Mouse (Mus musculus) hindbrain, embryonic 16.5 days (tissue): ENCODE results near the gene Rras. TPM values are rescaled to one million over a fixed set of nuclear protein-coding genes. Genes with fewer than 3 reads are reported as not detected.

ENCODE experiments used
- ATAC-seq: fragments of 200-750 bp; cut with Nextera tagmentation; 2 replicates; pipeline ENCODE4 v1.8.0; 2017; ENCODE audit warnings: moderate TSS enrichment, moderate library complexity
- H3K27ac ChIP-seq: fragments of 300-500 bp; sonication (generic); 2 replicates; pipeline ENCODE4 v1.5.1; 2014; ENCODE audit warnings: low read depth, mild to moderate bottlenecking, control low read depth, low read length, moderate library complexity
- H3K27me3 ChIP-seq: fragments of 300-500 bp; sonication (generic); replicated peaks from 2 replicates; pipeline ENCODE4 v1.6.1; 2014; ENCODE audit warnings: low read length; ENCODE audit not compliant: control insufficient read depth, insufficient read depth
- H3K36me3 ChIP-seq: fragments of 300-500 bp; sonication (generic); 2 replicates; pipeline ENCODE4 v1.6.1; 2014; ENCODE audit warnings: mild to moderate bottlenecking, low read length, moderate library complexity, mixed read lengths; ENCODE audit not compliant: control insufficient read depth, insufficient read depth
- H3K4me1 ChIP-seq: fragments of 300-500 bp; sonication (generic); 2 replicates; pipeline ENCODE4 v1.6.1; 2014; ENCODE audit warnings: low read depth, low read length; ENCODE audit not compliant: control insufficient read depth, insufficient read depth
- H3K4me2 ChIP-seq: fragments of 300-500 bp; sonication (generic); 2 replicates; pipeline ENCODE4 v1.6.1; 2014; ENCODE audit warnings: mild to moderate bottlenecking, low read length, control low read depth, moderate library complexity
- H3K4me3 ChIP-seq: fragments of 300-500 bp; sonication (generic); 2 replicates; pipeline ENCODE4 v1.5.1; 2014; ENCODE audit warnings: mild to moderate bottlenecking, low read length, control low read depth, moderate library complexity
- H3K9ac ChIP-seq: fragments of 300-500 bp; sonication (generic); 2 replicates; pipeline ENCODE4 v1.6.1; 2014; ENCODE audit warnings: low read depth, mild to moderate bottlenecking, control low read depth, low read length, moderate library complexity
- H3K9me3 ChIP-seq: fragments of 300-500 bp; sonication (generic); 2 replicates; pipeline ENCODE4 v1.6.1; 2014; ENCODE audit warnings: mild to moderate bottlenecking, low read length, moderate library complexity; ENCODE audit not compliant: control insufficient read depth
- WGBS: fragments of 180-500 bp; shearing (Covaris S2); extraction: QIAGEN DNeasy Blood & Tissue Kit; methylation state at CpG from one replicate; pipeline ENCODE4 v1.1.7; 2014; 5-methylcytosine and 5-hydroxymethylcytosine counted together
- polyA plus RNA-seq: library from polyadenylated mRNA; unstranded; fragments of >200 nt; fragmentation: Nextera tagmentation; extraction: Ambion mirVana; gene quantifications from 2 replicates; pipeline ENCODE4 v1.2.1, GENCODE M21; 2015

The Rras gene
- polyA plus RNA-seq, 1 experiment from 2014 or later, result 13.1 TPM

GRCm38 (mm10) chr7:44983085-44983484 is 34.7 kb upstream of the Rras start:
- no peaks in the 10 kb centered on the region for H3K9me3 ChIP-seq
- no peak overlapping the region for H3K4me3 ChIP-seq
- H3K4me1 ChIP-seq, result peaks cover 22% of the 10 kb centered on the region
- peaks cover 32% of the 10 kb centered on the region for H3K36me3 ChIP-seq
- H3K27ac ChIP-seq, result no peak overlapping the region
- no peak for ATAC-seq
- H3K27me3 ChIP-seq, result no peaks in the 10 kb centered on the region
- H3K4me2 ChIP-seq, result no peak overlapping the region
- 37% methylated on average over 6 of the region's 6 CpGs for WGBS
- no peak overlapping the region for H3K9ac ChIP-seq

DNA sequence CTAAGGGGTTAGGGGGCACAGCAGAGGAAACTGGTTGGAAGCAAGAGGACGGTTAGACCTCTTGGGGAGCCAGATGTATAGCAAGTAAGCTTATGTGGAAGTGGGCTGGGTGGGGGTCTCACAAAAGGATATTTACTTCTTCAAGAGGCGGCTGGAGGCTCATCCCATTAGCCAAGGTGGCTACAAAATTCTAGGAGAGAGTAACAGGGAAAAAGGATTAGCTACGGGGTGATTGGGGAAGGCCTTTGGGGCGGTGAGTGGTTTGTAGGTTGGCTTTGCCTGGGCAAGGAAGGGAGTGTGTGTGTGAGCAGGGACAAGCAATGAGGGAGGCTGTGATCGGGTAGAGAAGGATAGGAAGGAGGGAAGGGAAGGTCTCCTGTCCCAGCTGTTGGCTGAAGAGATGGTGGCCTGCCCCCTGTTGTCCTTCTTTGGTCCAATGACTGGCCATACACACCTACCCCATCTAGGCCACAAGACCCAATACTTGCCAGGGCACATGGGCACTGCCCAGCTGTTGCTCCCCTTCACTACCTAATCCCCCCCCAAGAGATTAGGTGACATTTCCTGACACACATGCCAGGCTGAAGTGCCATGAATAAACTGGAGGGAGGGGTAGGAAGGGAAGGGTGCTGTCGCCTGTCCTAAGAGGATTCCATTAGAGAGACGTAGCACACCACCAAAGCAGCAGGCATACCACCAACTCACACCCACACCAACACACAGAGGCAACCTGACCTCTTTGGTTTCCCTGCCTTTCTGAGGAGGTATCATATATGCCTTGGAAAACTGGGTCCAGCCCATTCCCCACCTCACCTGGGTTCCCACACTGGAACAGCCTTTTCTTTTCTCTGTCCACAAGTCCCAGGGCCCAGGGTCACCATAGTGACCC is 33.6 kb upstream of the Rras start:
- Histone ChIP-seq H3K9ac (0 out of 2 replicates have a peak overlapping the region, but pooled peaks have one; percentile 44), H3K27me3 (no peaks in the 10 kb centered on the region), H3K4me2 (peak overlapping the region; percentile 77), H3K4me1 (peaks cover 28% of the 10 kb centered on the region), H3K9me3 (no peaks in the 10 kb centered on the region), H3K36me3 (peaks cover 24% of the 10 kb centered on the region), H3K4me3 (peak overlapping the region; percentile 94), H3K27ac (no peak overlapping the region; the same call in 1 of the 2 replicates)
- WGBS, result 70% methylated on average over 7 of the region's 7 CpGs
- ATAC-seq, result no peak

GRCm38 (mm10) chr7:44984833-44985164 is 33.0 kb upstream of the Rras start:
- Histone ChIP-seq H3K9me3 (no peaks in the 10 kb centered on the region), H3K36me3 (peaks cover 21% of the 10 kb centered on the region), H3K4me2 (peak overlapping the region; percentile 77), H3K4me3 (peak overlapping the region; percentile 94), H3K27me3 (no peaks in the 10 kb centered on the region), H3K9ac (no peak overlapping the region), H3K4me1 (peaks cover 28% of the 10 kb centered on the region), H3K27ac (no peak overlapping the region)
- 39% methylated on average over 3 of the region's 3 CpGs for WGBS
- ATAC-seq, result no peak

- Histone ChIP-seq H3K27me3 (no peaks in the 10 kb centered on the region), H3K4me2 (peak overlapping the region; percentile 77), H3K4me1 (peaks cover 28% of the 10 kb centered on the region), H3K4me3 (peak overlapping the region; percentile 94), H3K9me3 (no peaks in the 10 kb centered on the region), H3K27ac (peak overlapping the region; percentile 96), H3K36me3 (peaks cover 14% of the 10 kb centered on the region), H3K9ac (peak overlapping the region; percentile 97)
- WGBS, result under 1% methylated on average over 41 of the region's 45 CpGs
- ATAC-seq, result no peak; the same call in 1 of the 2 replicates
These were observed 32.1 kb upstream of the Rras start for GRCm38 (mm10) chr7:44985595-44986191.

DNA sequence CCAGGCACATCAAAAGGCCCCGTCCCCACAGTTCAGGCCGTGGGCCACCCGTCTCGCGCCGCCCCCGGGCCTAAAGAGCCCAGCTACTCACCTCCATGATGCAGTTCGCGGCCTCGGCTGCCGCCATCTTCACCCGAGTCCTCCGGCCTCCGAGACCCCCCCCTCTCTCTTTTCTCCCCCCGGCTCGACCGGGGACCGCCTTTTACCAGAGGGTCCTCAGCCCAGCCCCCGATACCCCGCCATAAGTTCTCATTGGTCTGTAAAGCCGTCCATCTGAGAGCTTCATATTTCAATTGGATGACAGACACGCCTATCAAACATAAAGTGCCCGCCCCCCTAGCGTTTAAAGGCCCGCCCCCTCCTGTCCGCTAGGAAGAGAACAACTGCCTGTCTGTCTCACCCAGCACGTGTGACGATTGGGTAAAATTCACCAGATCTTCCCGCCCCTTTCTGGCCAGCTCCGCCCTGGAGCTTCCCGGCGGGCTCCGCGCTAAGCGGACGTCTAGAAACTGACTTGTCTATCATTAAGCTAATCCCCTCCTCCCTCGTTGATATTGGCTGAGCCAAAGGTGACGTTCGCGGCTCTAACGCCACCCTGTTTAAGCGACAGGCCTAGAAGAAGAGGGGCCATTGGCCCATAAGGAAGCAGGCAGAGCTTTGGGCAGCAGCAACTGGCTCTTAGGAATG is 31.4 kb upstream of the Rras start, which contains the start of gene Prmt1:
Gene Prmt1 (minus strand): TSS at position 377 of the 687 bp plus-strand sequence.
- no peaks in the 10 kb centered on the region for H3K27me3 ChIP-seq

DNA sequence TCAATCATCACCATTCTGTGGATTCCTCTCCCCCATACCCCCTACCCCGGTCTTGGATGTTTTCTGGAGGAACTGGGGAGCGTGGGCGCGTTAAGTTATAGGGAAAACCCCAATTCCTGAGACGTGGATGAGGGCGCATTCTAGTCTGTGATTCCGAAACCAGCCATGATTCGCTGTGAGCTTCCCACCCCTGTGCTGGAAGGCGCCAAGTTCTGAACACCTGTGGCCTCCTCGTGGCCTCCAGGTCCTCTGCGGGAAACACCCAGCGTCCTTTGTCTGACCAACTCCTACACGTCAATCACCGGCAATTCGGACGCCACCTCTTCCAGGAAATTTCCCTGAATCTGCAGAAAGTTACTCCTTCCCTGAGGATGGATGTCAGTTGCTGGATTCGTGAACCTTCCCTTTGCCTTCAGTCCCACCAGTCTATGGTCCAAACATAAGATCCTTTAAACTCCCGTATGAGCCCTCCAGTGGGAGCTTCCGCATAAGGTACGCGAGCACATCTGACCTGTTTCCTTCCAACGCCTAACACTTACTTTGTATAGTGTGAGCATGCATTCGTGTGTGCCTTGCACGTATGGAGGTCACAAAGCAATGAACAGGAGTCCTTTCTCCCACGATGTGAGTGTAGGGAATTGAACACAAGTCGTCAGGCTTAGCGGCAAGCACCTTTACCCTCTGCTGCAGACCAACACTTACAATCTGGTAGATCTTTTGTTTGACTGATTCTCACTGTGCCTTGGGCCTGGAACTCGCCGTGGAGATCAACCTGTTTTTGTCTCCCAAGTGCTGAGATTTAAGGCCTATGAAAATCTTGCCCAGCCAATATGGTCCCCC is 30.7 kb upstream of the Rras start:
- Histone ChIP-seq H3K27ac (peak overlapping the region; percentile 92), H3K9me3 (no peaks in the 10 kb centered on the region), H3K27me3 (no peaks in the 10 kb centered on the region), H3K4me2 (peak overlapping the region; percentile 85), H3K4me1 (peaks cover 28% of the 10 kb centered on the region), H3K36me3 (peaks cover under 1% of the 10 kb centered on the region; the same call in 1 of the 2 replicates), H3K9ac (peak overlapping the region; percentile 80), H3K4me3 (peak overlapping the region; percentile 94)
- WGBS, result under 1% methylated on average over 29 of the region's 29 CpGs
- ATAC-seq, result peak; percentile 18

More for the DNA sequence above, 31.4 kb upstream of the Rras start, which contains the start of gene Prmt1:
- Histone ChIP-seq H3K27ac (peak within 1 kb of the TSS; percentile 96), H3K9ac (peak within 1 kb of the TSS; percentile 97), H3K36me3 (peaks cover 8% of the 10 kb centered on the region), H3K4me2 (peak within 1 kb of the TSS; percentile 85), H3K4me1 (peaks cover 28% of the 10 kb centered on the region), H3K4me3 (peak within 1 kb of the TSS; percentile 94), H3K9me3 (no peaks in the 10 kb centered on the region)
- under 1% methylated on average over 42 of the region's 42 CpGs for WGBS
- ATAC-seq, result peak; percentile 98

DNA sequence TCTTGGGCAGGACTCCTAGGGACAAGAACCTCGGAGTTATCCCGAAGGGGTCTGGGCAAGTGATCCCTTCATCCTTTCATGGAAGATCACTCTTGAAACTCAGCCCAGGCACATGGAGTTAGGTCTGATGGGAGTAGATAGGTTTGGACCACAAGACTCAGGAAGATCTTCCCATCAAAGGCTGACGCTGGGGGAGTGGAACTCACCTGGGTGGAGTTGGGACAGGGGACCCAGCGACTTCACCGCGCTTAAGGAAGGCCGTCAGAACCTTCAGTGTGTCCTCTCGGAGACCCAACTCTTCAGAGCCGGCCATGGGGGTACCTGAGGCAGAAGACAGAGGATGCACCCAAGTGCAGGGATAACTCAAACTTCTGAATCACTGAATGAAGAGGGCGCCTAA is 21.1 kb upstream of the Rras start:
- Histone ChIP-seq H3K36me3 (peaks cover 14% of the 10 kb centered on the region), H3K27ac (0 out of 2 replicates have a peak overlapping the region, but pooled peaks have one; percentile 32), H3K4me3 (peak overlapping the region; percentile 65), H3K9me3 (no peaks in the 10 kb centered on the region), H3K4me1 (peaks cover 16% of the 10 kb centered on the region), H3K4me2 (peak overlapping the region; percentile 63), H3K9ac (peak overlapping the region; percentile 24; the same call in 1 of the 2 replicates), H3K27me3 (no peaks in the 10 kb centered on the region)
- 18% methylated on average over 10 of the region's 10 CpGs for WGBS
- no peak for ATAC-seq

DNA sequence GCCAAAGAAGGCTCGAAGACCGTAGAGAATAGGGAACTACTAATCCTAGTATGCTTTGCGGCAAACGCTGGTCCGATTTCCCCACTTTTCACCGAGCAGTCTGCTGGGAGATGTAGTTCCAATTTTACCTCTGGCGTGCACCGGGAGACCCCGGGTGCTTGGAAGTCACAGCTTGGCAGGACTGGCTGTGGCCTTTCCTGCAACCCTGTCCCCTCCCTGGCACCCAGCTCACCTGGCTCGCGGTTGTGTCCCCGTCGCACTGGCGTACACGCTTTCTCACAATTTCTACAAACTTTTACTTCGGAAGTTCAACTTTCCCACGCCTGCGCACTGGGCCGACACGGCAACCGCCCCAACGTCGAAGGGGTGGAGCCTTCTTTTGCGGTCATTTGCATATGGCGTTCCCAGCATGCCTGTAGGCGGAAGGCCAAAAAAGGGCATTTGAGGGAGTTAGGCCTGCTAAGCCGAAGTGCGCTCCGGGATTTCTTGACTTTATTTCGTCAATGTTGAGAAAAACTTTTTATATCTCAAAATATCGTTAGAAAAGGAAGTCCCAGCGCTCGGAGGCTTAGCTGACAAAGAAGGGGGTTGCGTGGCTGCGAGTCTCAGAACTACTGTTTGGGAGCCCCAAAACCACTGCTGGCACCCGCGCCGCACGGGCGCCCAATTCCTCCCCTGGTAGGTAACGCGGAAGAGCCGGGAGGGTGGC is 20.4 kb upstream of the Rras start, which contains the start of gene Irf3:
Gene Irf3 (plus strand): TSS at position 418 of the 709 bp plus-strand sequence.
- Histone ChIP-seq H3K36me3 (peaks cover 20% of the 10 kb centered on the region), H3K9me3 (no peaks in the 10 kb centered on the region), H3K27ac (peak within 1 kb of the TSS; percentile 79), H3K9ac (peak within 1 kb of the TSS; percentile 66), H3K27me3 (no peaks in the 10 kb centered on the region), H3K4me1 (peaks cover 16% of the 10 kb centered on the region), H3K4me2 (peak within 1 kb of the TSS; percentile 63), H3K4me3 (peak within 1 kb of the TSS; percentile 65)
- WGBS, result under 1% methylated on average over 43 of the region's 43 CpGs
- ATAC-seq, result peak; percentile 93
